In the genomic region with DNA sequence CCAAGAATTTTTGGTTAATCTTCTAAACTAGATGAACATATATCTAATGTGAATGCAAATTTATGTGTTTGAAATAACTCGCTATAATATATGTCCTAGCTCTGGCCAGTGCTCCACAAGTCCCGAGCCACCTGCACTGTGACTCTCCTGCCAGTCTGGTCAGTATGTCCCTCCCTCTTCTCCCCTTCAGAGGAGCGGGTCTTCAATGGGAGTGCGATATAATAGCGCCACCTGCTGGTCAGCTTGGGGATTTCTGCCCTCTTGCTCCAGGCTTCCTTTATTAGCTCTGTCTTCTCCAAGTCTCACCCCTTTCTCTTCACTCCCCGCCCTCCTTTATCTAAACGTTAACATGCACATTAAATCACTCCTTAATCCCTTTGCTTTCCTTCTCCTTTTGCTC, we compare ENCODE assay signal across 8 mouse cellular contexts. TPM values are rescaled to one million over a fixed set of nuclear protein-coding genes. Genes with fewer than 3 reads are reported as not detected.
DNase-seq lines count a peak whose midpoint lies in the region; ATAC-seq and TF ChIP-seq lines count a peak whose summit lies in the region.

No protein-coding gene starts in this region.

- TF ChIP-seq POLR2A in kidney, adult 2 months (IDR thresholded peaks at IDR 0.05; ENCODE audit: low read depth, low read length): no peak

- H3K4me1 ChIP-seq in heart, embryonic 12.5 days (replicated peaks): peaks cover 34% of the 10 kb centered on the region
- 0 out of 2 replicates have a peak, but pooled peaks cover 5% of the 10 kb centered on the region for H3K4me1 ChIP-seq in kidney, adult 2 months (ENCODE audit: control insufficient read depth, insufficient read depth, low read length)
- no peaks in the 10 kb centered on the region for H3K4me1 ChIP-seq in limb, embryonic 11.5 days (ENCODE audit: control insufficient read depth, insufficient read depth, low read length)
- H3K4me1 ChIP-seq in midbrain, postnatal 0 days (ENCODE audit: insufficient read depth, low read length): no peaks in the 10 kb centered on the region

- H3K36me3 ChIP-seq in heart, embryonic 12.5 days: no peaks in the 10 kb centered on the region
- H3K36me3 ChIP-seq in kidney, adult 2 months (ENCODE audit: control insufficient read depth, insufficient read depth, low read length): no peaks in the 10 kb centered on the region
- H3K36me3 ChIP-seq in limb, embryonic 11.5 days (ENCODE audit: control insufficient read depth, insufficient read depth, low read length): no peaks in the 10 kb centered on the region
- no peaks in the 10 kb centered on the region for H3K36me3 ChIP-seq in midbrain, postnatal 0 days (ENCODE audit: insufficient read depth, low read length)

- WGBS in heart, embryonic 12.5 days: 1% methylated on average over 7 of the region's 7 CpGs
- WGBS in kidney, adult 2 months: under 1% methylated on average over 7 of the region's 7 CpGs
- 2% methylated on average over 7 of the region's 7 CpGs for whole genome bisulfite sequencing in limb, embryonic 11.5 days
- WGBS in midbrain, postnatal 0 days: 2% methylated on average over 7 of the region's 7 CpGs

- TF ChIP-seq CTCF in kidney, adult 2 months (conservative IDR thresholded peaks at IDR 0.05; ENCODE audit: insufficient read depth, insufficient read length, low read depth, low read length): peak; percentile 99
- peak; percentile 95 for TF ChIP-seq CTCF in midbrain, postnatal 0 days (IDR thresholded peaks at IDR 0.05)

- no peak overlapping the region for H3K4me2 ChIP-seq in heart, embryonic 12.5 days
- no peak overlapping the region for H3K4me2 ChIP-seq in limb, embryonic 11.5 days (ENCODE audit: low read depth, severe bottlenecking)
- no peak overlapping the region for H3K4me2 ChIP-seq in midbrain, postnatal 0 days (ENCODE audit: low read depth, low read length, poor library complexity, severe bottlenecking)

- H3K27ac ChIP-seq in heart, embryonic 12.5 days (ENCODE audit: poor library complexity, severe bottlenecking): no peak overlapping the region
- no peak overlapping the region; the same call in 1 of the 2 replicates for H3K27ac ChIP-seq in kidney, adult 2 months (ENCODE audit: insufficient read depth, low read depth, low read length)
- no peak overlapping the region for H3K27ac ChIP-seq in limb, embryonic 11.5 days (replicated peaks; ENCODE audit: low read depth, low read length)
- no peak overlapping the region for H3K27ac ChIP-seq in midbrain, postnatal 0 days (ENCODE audit: low read depth, low read length)

- no peaks in the 10 kb centered on the region for H3K27me3 ChIP-seq in heart, embryonic 12.5 days (replicated peaks)
- H3K27me3 ChIP-seq in kidney, adult 2 months (replicated peaks; ENCODE audit: control insufficient read depth, insufficient read depth, low read length): no peaks in the 10 kb centered on the region
- H3K27me3 ChIP-seq in limb, embryonic 11.5 days (ENCODE audit: control insufficient read depth, insufficient read depth, low read length): no peaks in the 10 kb centered on the region
- H3K27me3 ChIP-seq in midbrain, postnatal 0 days (ENCODE audit: insufficient read depth, low read length): no peaks in the 10 kb centered on the region

- ATAC-seq in heart, embryonic 12.5 days (ENCODE audit: insufficient number of reproducible peaks, low FRiP score): no peak
- peak; percentile 55; the same call in 1 of the 2 replicates for ATAC-seq in limb, embryonic 11.5 days (ENCODE audit: insufficient number of reproducible peaks, low FRiP score, low TSS enrichment, low read depth)
- peak; percentile 47; the same call in 1 of the 2 replicates for ATAC-seq in midbrain, postnatal 0 days (ENCODE audit: low FRiP score)

- no peaks in the 10 kb centered on the region for H3K9me3 ChIP-seq in heart, embryonic 12.5 days (replicated peaks)
- no peaks in the 10 kb centered on the region for H3K9me3 ChIP-seq in limb, embryonic 11.5 days (ENCODE audit: control insufficient read depth, low read length)
- no peaks in the 10 kb centered on the region for H3K9me3 ChIP-seq in midbrain, postnatal 0 days (ENCODE audit: low read length)

- H3K9ac ChIP-seq in heart, embryonic 12.5 days: no peak overlapping the region
- H3K9ac ChIP-seq in limb, embryonic 11.5 days (ENCODE audit: low read length): no peak overlapping the region
- no peak overlapping the region for H3K9ac ChIP-seq in midbrain, postnatal 0 days (replicated peaks; ENCODE audit: low read length, poor library complexity, severe bottlenecking)

- peak; percentile 97 for DNase-seq in heart, adult 11 months
- DNase-seq in embryo, embryonic 10.5 days (ENCODE audit: low spot score): peak; percentile 90
- DNase-seq in gastrocnemius, postnatal 4 days (ENCODE audit: low spot score in 2 of 2): peak; percentile 68 to 77
- peak; percentile 85 for DNase-seq in kidney, adult 2 months
- DNase-seq in limb, embryonic 11.5 days (ENCODE audit: low spot score): peak; percentile 90
- DNase-seq in midbrain, postnatal 0 days (ENCODE audit: low spot score): peak; percentile 83
- peak; percentile 69 to 81 for DNase-seq in spleen, postnatal 10 days (ENCODE audit: low spot score in 2 of 2)

- no peak overlapping the region for H3K4me3 ChIP-seq in heart, embryonic 12.5 days
- H3K4me3 ChIP-seq in kidney, adult 2 months (ENCODE audit: insufficient read depth, low read depth, low read length): no peak overlapping the region
- H3K4me3 ChIP-seq in limb, embryonic 11.5 days (ENCODE audit: low read depth, low read length): no peak overlapping the region
- no peak overlapping the region for H3K4me3 ChIP-seq in midbrain, postnatal 0 days (ENCODE audit: low read depth, low read length)

RNA-seq across cellular contexts. Expression of a gene that starts 51.6 kb away (rescaled TPM):
- 170 and 175 TPM in 2 replicates for polyA plus RNA-seq in heart, embryonic 12.5 days (2016; fragmentation: Nextera tagmentation; extraction: Ambion mirVana)
- total RNA-seq in gastrocnemius, postnatal 4 days (2021): 100 to 1,000 TPM; 125 to 131 TPM
- 25.5 and 39.2 TPM in 2 replicates for polyA plus RNA-seq in kidney, adult 2 months (2012; rRNA removed)
- polyA plus RNA-seq in limb, embryonic 11.5 days (2014; fragmentation: Nextera tagmentation; extraction: Ambion mirVana): 196 and 198 TPM in 2 replicates
- total RNA-seq in midbrain, postnatal 0 days (2014; rRNA removed): 53.3 and 58.1 TPM in 2 replicates
- 71.7 and 85.7 TPM in 2 replicates for polyA plus RNA-seq in midbrain, postnatal 0 days (2015; fragmentation: Nextera tagmentation; extraction: Ambion mirVana)
